Mouse (Mus musculus): ENCODE data around the gene Pafah1b2. TPM values are rescaled to one million over a fixed set of nuclear protein-coding genes. Genes with fewer than 3 reads are reported as not detected.

Gene Pafah1b2
- 141 and 148 TPM in 2 replicates for polyA plus RNA-seq (2014; fragmentation: Nextera tagmentation; extraction: Ambion mirVana)

GRCm38 (mm10) chr9:46012091-46013008 lies at the start of gene Pafah1b2, which contains the start of gene Sik3:
TSS of gene Pafah1b2 (minus strand) at chr9:46012690.
TSS of gene Sik3 (plus strand) at chr9:46012820.
- Histone ChIP-seq H3K4me3 (ENCODE audit: control insufficient read depth in 1 of 2, insufficient read depth in 1 of 2, low read depth in 1 of 2, low read length in 2 of 2) (peak within 1 kb of the TSS; percentile 91 to 95), H3K4me2 (ENCODE audit: low read length) (peak within 1 kb of the TSS; percentile 78), H3K9ac (ENCODE audit: low read length) (peak within 1 kb of the TSS; percentile 98), H3K27ac (replicated peaks in 1 of 2; ENCODE audit: control insufficient read depth in 1 of 2, insufficient read depth in 1 of 2, low read depth in 2 of 2, low read length in 2 of 2) (peak within 1 kb of the TSS; percentile 70 to 95), H3K4me1 (ENCODE audit: control insufficient read depth in 2 of 2, insufficient read depth in 2 of 2, low read length in 2 of 2) (peaks cover 24 to 41% of the 10 kb centered on the region in 2 experiments), H3K9me3 (ENCODE audit: control insufficient read depth, low read length) (no peaks in the 10 kb centered on the region), H3K36me3 (ENCODE audit: control insufficient read depth, insufficient read depth, low read length) (no peaks in the 10 kb centered on the region), H3K27me3 (ENCODE audit: control insufficient read depth, insufficient read depth, low read length) (no peaks in the 10 kb centered on the region)
- peak; percentile 88 for ATAC-seq (ENCODE audit: insufficient number of reproducible peaks, insufficient read depth, low FRiP score, low read depth)
- WGBS = 3% methylated on average over 60 of the region's 78 CpGs

- H3K27me3 ChIP-seq (ENCODE audit: control insufficient read depth, insufficient read depth, low read length) = no peaks in the 10 kb centered on the region
- H3K9ac ChIP-seq (ENCODE audit: low read length) = no peak overlapping the region
- no peak; the same call in 1 of the 2 replicates for ATAC-seq (ENCODE audit: insufficient number of reproducible peaks, insufficient read depth, low FRiP score, low read depth)
- no peaks in the 10 kb centered on the region for H3K9me3 ChIP-seq (ENCODE audit: control insufficient read depth, low read length)
- 74% methylated on average over 9 of the region's 9 CpGs for WGBS
- no peak overlapping the region for H3K4me3 ChIP-seq (ENCODE audit: control insufficient read depth in 1 of 2, insufficient read depth in 1 of 2, low read depth in 1 of 2, low read length in 2 of 2)
- H3K27ac ChIP-seq (replicated peaks in 1 of 2; ENCODE audit: control insufficient read depth in 1 of 2, insufficient read depth in 1 of 2, low read depth in 2 of 2, low read length in 2 of 2) = no peak overlapping the region
- no peak overlapping the region for H3K4me2 ChIP-seq (ENCODE audit: low read length)
- H3K36me3 ChIP-seq (ENCODE audit: control insufficient read depth, insufficient read depth, low read length) = no peaks in the 10 kb centered on the region
- 0 out of 4 replicates have a peak, but pooled peaks cover 0 to 6% of the 10 kb centered on the region in 2 experiments for H3K4me1 ChIP-seq (ENCODE audit: control insufficient read depth in 2 of 2, insufficient read depth in 2 of 2, low read length in 2 of 2)
Observed at GRCm38 (mm10) chr9:46061696-46062425, 49.4 kb upstream of the Pafah1b2 start.

GRCm38 (mm10) chr9:46060249-46060648 lies 47.8 kb upstream of the Pafah1b2 start:
- H3K9ac ChIP-seq (ENCODE audit: low read length) = no peak overlapping the region
- no peak overlapping the region for H3K4me3 ChIP-seq (ENCODE audit: control insufficient read depth in 1 of 2, insufficient read depth in 1 of 2, low read depth in 1 of 2, low read length in 2 of 2)
- 94% methylated on average over 2 of the region's 2 CpGs for WGBS
- no peak overlapping the region for H3K4me2 ChIP-seq (ENCODE audit: low read length)
- H3K27ac ChIP-seq (replicated peaks in 1 of 2; ENCODE audit: control insufficient read depth in 1 of 2, insufficient read depth in 1 of 2, low read depth in 2 of 2, low read length in 2 of 2) = no peak overlapping the region
- no peak for ATAC-seq (ENCODE audit: insufficient number of reproducible peaks, insufficient read depth, low FRiP score, low read depth)
- no peaks in the 10 kb centered on the region for H3K27me3 ChIP-seq (ENCODE audit: control insufficient read depth, insufficient read depth, low read length)
- H3K36me3 ChIP-seq (ENCODE audit: control insufficient read depth, insufficient read depth, low read length) = no peaks in the 10 kb centered on the region
- no peaks in the 10 kb centered on the region for H3K9me3 ChIP-seq (ENCODE audit: control insufficient read depth, low read length)
- H3K4me1 ChIP-seq (ENCODE audit: control insufficient read depth in 2 of 2, insufficient read depth in 2 of 2, low read length in 2 of 2) = peaks cover 3 to 11% of the 10 kb centered on the region in 2 experiments; a peak in 1 of 4 replicates

- Histone ChIP-seq H3K27ac (replicated peaks in 1 of 2; ENCODE audit: control insufficient read depth in 1 of 2, insufficient read depth in 1 of 2, low read depth in 2 of 2, low read length in 2 of 2) (no peak overlapping the region), H3K9me3 (ENCODE audit: control insufficient read depth, low read length) (no peaks in the 10 kb centered on the region), H3K4me2 (ENCODE audit: low read length) (no peak overlapping the region), H3K4me3 (ENCODE audit: control insufficient read depth in 1 of 2, insufficient read depth in 1 of 2, low read depth in 1 of 2, low read length in 2 of 2) (no peak overlapping the region), H3K9ac (ENCODE audit: low read length) (no peak overlapping the region), H3K27me3 (ENCODE audit: control insufficient read depth, insufficient read depth, low read length) (no peaks in the 10 kb centered on the region), H3K36me3 (ENCODE audit: control insufficient read depth, insufficient read depth, low read length) (no peaks in the 10 kb centered on the region), H3K4me1 (ENCODE audit: control insufficient read depth in 2 of 2, insufficient read depth in 2 of 2, low read length in 2 of 2) (peaks cover 5 to 18% of the 10 kb centered on the region in 2 experiments; a peak in 3 of 4 replicates)
- WGBS = 87% methylated on average over 3 of the region's 3 CpGs
- ATAC-seq (ENCODE audit: insufficient number of reproducible peaks, insufficient read depth, low FRiP score, low read depth) = no peak
Observed at GRCm38 (mm10) chr9:46058065-46058464, 45.6 kb upstream of the Pafah1b2 start.

- no peak overlapping the region for H3K4me3 ChIP-seq (ENCODE audit: control insufficient read depth in 1 of 2, insufficient read depth in 1 of 2, low read depth in 1 of 2, low read length in 2 of 2)
- H3K4me1 ChIP-seq (ENCODE audit: control insufficient read depth in 2 of 2, insufficient read depth in 2 of 2, low read length in 2 of 2) = peaks cover 14 to 25% of the 10 kb centered on the region in 2 experiments
- WGBS = 91% methylated on average over 9 of the region's 9 CpGs
- H3K36me3 ChIP-seq (ENCODE audit: control insufficient read depth, insufficient read depth, low read length) = no peaks in the 10 kb centered on the region
- H3K9me3 ChIP-seq (ENCODE audit: control insufficient read depth, low read length) = no peaks in the 10 kb centered on the region
- H3K27ac ChIP-seq (replicated peaks in 1 of 2; ENCODE audit: control insufficient read depth in 1 of 2, insufficient read depth in 1 of 2, low read depth in 2 of 2, low read length in 2 of 2) = no peak overlapping the region
- no peaks in the 10 kb centered on the region for H3K27me3 ChIP-seq (ENCODE audit: control insufficient read depth, insufficient read depth, low read length)
- no peak overlapping the region for H3K9ac ChIP-seq (ENCODE audit: low read length)
- no peak overlapping the region for H3K4me2 ChIP-seq (ENCODE audit: low read length)
- ATAC-seq (ENCODE audit: insufficient number of reproducible peaks, insufficient read depth, low FRiP score, low read depth) = no peak
Observed at GRCm38 (mm10) chr9:46053014-46053666, 40.6 kb upstream of the Pafah1b2 start.

- no peaks in the 10 kb centered on the region for H3K27me3 ChIP-seq (ENCODE audit: control insufficient read depth, insufficient read depth, low read length)
- ATAC-seq (ENCODE audit: insufficient number of reproducible peaks, insufficient read depth, low FRiP score, low read depth) = no peak
- no peaks in the 10 kb centered on the region for H3K9me3 ChIP-seq (ENCODE audit: control insufficient read depth, low read length)
- peaks cover 13 to 27% of the 10 kb centered on the region in 2 experiments for H3K4me1 ChIP-seq (ENCODE audit: control insufficient read depth in 2 of 2, insufficient read depth in 2 of 2, low read length in 2 of 2)
- no peaks in the 10 kb centered on the region for H3K36me3 ChIP-seq (ENCODE audit: control insufficient read depth, insufficient read depth, low read length)
- no peak overlapping the region for H3K4me3 ChIP-seq (ENCODE audit: control insufficient read depth in 1 of 2, insufficient read depth in 1 of 2, low read depth in 1 of 2, low read length in 2 of 2)
- H3K27ac ChIP-seq (replicated peaks in 1 of 2; ENCODE audit: control insufficient read depth in 1 of 2, insufficient read depth in 1 of 2, low read depth in 2 of 2, low read length in 2 of 2) = peak overlapping the region; percentile 25 to 34; a peak in 2 of 4 replicates
- no peak overlapping the region for H3K4me2 ChIP-seq (ENCODE audit: low read length)
- H3K9ac ChIP-seq (ENCODE audit: low read length) = no peak overlapping the region
- 78% methylated on average over 8 of the region's 8 CpGs for WGBS
Observed at GRCm38 (mm10) chr9:46050203-46050602, 37.7 kb upstream of the Pafah1b2 start.

GRCm38 (mm10) chr9:46049525-46049924 lies 37.0 kb upstream of the Pafah1b2 start:
- no peaks in the 10 kb centered on the region for H3K27me3 ChIP-seq (ENCODE audit: control insufficient read depth, insufficient read depth, low read length)
- no peaks in the 10 kb centered on the region for H3K36me3 ChIP-seq (ENCODE audit: control insufficient read depth, insufficient read depth, low read length)
- no peak overlapping the region for H3K9ac ChIP-seq (ENCODE audit: low read length)
- no peak for ATAC-seq (ENCODE audit: insufficient number of reproducible peaks, insufficient read depth, low FRiP score, low read depth)
- peaks cover 13 to 25% of the 10 kb centered on the region in 2 experiments for H3K4me1 ChIP-seq (ENCODE audit: control insufficient read depth in 2 of 2, insufficient read depth in 2 of 2, low read length in 2 of 2)
- 74% methylated on average over 7 of the region's 7 CpGs for WGBS
- no peak overlapping the region for H3K27ac ChIP-seq (replicated peaks in 1 of 2; ENCODE audit: control insufficient read depth in 1 of 2, insufficient read depth in 1 of 2, low read depth in 2 of 2, low read length in 2 of 2)
- H3K4me2 ChIP-seq (ENCODE audit: low read length) = no peak overlapping the region
- no peak overlapping the region for H3K4me3 ChIP-seq (ENCODE audit: control insufficient read depth in 1 of 2, insufficient read depth in 1 of 2, low read depth in 1 of 2, low read length in 2 of 2)
- no peaks in the 10 kb centered on the region for H3K9me3 ChIP-seq (ENCODE audit: control insufficient read depth, low read length)
